Mouse (Mus musculus) urinary bladder, adult 2 months (tissue): ENCODE results near the gene Sh3pxd2b. TPM values are rescaled to one million over a fixed set of nuclear protein-coding genes. Genes with fewer than 3 reads are reported as not detected.

Experiments
- DNase-seq: peaks from one replicate; pipeline ENCODE4 v3.0.0; 2022; ENCODE audit warnings: low spot score
- polyA plus RNA-seq: library from polyadenylated mRNA; depleted of rRNA; stranded (reverse); fragments of >200 nt; gene quantifications from 2 replicates; pipeline ENCODE4 v1.2.3, GENCODE M21; 2012

Gene Sh3pxd2b
- polyA plus RNA-seq, 1 experiment: 10.0 TPM

GRCm38 (mm10) chr11:32340476-32341473 lies 6.8 kb upstream of the Sh3pxd2b start:
- DNase-seq: peak; percentile 25

- peak; percentile 31 for DNase-seq
Measured at GRCm38 (mm10) chr11:32342770-32343191, 4.8 kb upstream of the Sh3pxd2b start.

- DNase-seq: peak; percentile 10
Measured at GRCm38 (mm10) chr11:32343350-32343749, 4.3 kb upstream of the Sh3pxd2b start.

GRCm38 (mm10) chr11:32345504-32346297 lies 1.9 kb upstream of the Sh3pxd2b start:
- peak; percentile 17 for DNase-seq

DNA sequence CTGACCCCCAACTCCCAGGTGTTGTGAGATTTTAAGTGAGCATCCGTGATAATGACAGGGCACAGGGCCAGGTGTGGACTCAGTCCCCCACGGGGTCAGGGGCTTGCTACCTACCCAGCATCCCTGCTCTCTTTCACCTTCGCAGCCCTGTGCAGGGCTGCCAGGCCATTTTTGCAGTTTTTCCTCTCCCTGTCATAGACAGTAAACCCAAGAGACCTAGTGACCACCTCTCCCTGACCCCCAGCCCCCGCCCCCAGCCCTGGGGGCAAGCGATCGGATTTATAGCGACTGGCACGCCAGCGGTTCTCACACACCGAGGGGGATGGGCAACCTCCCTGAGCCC lies 385 bp upstream of the Sh3pxd2b start:
- DNase-seq: no peak

DNA sequence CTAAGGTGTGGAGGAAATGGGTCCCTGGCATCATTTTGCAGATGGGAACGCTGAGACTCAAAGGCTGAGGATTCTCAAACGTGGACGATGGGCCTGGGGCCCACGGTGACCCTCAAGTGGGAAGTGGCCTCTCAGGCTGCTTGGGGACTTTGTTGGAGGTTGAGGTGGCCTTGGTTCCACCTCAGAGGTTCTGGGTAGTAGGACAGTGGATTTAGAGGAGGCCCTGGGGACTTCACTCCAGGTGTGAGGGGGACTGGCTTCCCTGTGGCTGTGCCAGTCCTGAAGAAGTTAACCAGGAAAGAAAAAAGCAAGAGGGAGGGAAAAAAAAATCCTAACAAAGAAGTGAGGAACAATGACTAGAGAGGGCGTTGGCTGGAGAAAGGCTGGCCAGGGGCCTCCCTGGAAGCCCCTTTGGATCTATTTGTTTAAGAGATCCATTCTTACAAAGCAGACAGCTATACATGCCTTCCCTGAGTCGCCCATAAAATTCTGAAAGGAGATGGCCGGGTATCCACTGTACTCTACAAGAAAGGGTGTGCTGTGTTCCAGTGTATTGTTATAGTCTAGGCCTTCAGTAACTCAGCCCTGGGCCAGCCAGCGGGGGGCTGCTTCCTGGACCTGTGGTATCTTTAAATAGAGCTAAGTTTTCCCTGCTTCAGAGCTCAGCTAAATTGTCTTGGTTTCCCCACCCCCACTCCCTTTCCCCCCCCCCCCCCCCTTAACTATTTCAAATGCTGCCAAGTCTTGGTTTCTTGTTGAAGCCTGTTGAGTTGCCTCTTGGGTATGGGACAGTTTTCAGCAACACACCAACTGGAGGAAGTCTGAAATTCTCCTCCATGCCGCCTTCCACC lies 1.0 kb downstream of the Sh3pxd2b start:
- peak; percentile 19 for DNase-seq

DNA sequence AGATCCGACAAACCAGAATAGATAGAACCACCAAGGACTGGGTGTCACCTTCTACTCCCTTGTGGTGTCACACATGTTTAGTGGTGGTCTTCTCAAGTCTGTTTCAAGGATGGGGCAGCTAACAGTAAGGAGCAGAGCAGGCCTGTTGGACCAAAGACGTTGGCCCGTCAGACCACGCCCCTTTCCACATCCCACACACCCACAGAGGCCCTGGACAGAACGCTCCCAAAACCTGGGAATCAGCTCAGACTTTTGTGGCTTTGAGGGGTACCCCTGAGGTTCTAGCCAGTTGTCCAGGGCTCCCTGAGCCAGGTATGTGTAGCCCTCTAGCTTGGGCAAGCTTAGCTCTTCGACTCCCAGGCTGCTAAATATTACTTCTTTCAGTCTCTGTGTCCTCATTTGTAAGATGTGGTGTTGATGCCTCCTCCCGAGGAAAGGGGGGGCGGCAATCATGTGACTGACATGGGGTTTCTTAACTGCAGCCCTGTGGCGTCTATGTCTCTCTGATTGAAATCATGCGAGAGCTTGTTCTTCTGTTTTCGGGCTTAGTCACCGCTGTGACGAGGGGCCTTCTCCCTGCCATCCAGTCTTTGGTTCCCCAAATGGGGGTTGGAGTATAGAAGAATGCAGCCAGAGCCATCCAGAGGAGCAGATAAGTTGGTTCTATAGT lies 1.8 kb downstream of the Sh3pxd2b start:
- peak; percentile 23 for DNase-seq

DNA sequence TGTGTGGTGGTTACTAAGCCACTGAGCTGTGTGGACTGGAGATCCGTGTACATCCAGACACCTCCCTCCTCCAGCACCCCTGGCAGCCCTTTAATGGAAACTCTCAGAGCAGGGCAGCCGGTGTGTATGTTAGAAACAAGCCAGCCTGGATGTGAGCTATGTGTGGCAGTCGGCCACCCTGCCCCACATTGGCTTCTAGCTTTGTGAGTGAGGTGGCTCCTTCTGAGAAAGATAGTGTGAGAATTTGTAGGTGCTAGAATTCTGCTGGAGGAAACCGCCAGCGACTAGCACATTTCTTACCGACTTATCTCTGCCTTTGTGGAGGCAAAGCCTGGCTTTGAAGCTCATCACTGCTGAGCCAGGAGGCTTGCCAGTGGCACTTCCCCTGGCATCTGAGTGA lies 5.3 kb downstream of the Sh3pxd2b start:
- no peak for DNase-seq

GRCm38 (mm10) chr11:32355377-32355776 lies 7.8 kb downstream of the Sh3pxd2b start:
- no peak for DNase-seq

DNA sequence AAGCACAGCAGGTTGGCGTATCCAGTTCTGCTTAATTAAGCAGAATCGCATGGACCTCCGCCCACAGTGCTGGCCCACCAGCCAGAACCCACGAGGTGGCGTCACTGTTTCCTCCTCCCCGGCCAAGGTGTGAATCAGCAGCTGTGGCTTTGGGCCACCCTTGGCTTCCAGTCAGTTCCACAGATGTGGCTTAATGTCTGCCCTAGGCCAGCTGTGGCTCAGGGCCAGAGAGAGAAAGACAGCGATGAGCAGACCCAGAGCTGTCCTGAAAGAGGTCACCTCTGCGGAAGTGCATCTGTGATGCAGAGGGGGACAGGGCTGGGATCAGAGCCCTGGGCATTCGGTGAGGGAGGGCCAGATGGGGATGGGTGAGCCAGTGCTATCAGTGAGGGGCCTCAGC lies 10.1 kb downstream of the Sh3pxd2b start:
- DNase-seq: no peak

DNA sequence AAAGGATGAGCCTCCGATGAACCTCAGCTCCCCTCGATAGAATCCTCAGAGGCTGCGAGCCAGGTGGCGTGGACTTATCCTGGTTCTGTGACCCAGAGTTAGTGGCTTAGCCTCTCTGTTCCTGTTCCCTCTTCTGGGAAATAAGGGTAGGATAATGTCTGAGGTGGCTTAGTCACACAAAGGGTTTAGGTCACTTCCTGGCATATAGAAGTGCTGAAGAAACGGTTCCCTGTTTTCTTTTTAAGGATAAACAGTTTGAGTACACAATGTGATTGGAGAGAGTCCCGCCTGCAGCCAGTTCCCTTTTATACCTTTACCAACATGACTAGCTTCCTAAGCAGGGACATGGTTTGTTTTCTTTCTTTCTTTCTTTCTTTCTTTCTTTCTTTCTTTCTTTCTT lies 10.8 kb downstream of the Sh3pxd2b start:
- DNase-seq: no peak

GRCm38 (mm10) chr11:32359566-32359965 lies 11.9 kb downstream of the Sh3pxd2b start:
- DNase-seq: no peak

DNA sequence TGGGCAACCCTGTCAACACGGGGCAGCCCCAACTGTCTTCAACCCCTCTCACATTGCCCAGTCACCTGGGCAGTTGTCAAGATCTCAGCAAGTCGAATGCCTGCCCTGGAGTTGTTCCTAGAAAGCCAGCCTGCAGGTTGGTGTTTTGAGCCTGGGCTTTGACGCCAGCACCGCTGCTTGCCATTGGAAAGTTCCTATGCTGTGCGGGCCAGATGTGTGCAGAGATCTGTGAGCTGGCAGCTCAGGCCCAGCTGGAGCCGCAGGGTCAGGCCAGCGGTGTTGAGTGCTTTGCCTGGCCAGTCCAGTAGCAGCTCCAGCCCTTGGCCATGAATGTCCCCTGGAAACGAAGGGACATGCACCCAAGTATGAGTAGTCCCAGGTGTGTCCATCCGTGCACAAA lies 14.2 kb downstream of the Sh3pxd2b start:
- no peak for DNase-seq

- no peak for DNase-seq
Measured at GRCm38 (mm10) chr11:32363188-32363587, 15.6 kb downstream of the Sh3pxd2b start.

DNA sequence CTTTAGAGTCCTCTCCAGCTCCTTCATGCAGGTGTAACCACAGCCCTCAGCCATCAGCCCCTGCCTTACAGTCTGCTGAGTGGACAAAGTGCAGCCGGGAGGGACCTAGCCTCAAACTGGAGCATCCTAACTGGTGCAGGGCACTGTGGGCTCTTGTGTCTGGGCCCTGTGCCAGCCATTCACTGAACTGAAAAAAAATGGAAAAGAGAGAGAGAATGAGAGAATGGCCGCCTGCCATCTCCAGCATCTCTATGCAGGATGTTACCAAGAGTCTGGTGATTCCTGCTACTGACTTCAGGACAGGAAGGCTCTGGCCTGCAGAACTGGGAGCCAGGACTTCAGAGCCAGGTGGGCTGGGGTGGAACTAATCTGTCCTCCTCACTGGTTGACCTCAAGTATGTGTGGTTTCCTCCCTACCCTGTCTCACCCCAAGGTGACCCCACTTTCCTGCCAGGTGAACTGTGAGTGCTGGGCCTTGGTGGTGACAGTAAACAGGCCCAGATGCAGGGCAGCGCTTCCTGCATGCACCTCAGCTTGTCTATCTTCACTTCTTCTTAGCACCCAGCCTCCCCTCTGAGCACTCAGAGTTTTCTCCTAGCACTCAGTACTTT lies 16.1 kb downstream of the Sh3pxd2b start:
- DNase-seq: no peak

DNA sequence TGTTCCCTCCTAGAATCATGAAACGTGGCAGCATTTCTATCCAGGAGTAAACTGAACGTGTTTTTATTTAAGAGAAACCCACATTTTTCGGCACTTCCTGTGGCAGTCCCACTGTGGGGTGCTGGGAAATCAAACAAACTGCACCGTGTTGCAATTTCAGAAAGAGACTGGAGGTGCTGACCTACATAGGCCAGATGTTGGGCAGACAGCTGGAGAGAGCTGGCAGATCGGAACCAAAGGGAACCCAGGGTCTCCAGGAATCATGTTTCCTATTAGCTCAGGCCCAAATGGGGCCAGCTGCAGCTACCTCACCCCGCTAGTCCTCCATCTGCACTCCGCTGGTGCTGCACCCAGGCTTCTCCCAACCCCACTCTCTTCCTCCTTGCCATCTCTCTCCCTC lies 16.8 kb downstream of the Sh3pxd2b start:
- DNase-seq: no peak

DNA sequence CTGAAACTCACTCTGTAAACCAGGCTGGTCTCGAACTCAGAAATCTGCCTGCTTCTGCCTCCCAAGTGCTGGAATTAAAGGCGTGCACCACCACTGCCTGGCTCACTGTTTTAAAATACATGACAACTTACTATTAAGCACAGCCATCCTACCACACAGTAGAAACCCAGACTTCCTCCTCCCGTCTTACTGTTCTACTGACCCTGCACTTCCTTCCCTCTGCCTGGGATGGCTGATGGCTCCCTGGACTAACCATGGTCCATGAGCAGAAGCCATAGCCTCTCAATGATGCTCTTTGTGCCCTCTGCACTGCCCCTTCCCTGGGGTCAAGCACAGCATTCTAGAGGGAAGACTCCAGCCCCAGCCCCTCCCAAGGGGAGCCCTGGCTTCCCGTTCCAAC lies 17.9 kb downstream of the Sh3pxd2b start:
- no peak for DNase-seq

DNA sequence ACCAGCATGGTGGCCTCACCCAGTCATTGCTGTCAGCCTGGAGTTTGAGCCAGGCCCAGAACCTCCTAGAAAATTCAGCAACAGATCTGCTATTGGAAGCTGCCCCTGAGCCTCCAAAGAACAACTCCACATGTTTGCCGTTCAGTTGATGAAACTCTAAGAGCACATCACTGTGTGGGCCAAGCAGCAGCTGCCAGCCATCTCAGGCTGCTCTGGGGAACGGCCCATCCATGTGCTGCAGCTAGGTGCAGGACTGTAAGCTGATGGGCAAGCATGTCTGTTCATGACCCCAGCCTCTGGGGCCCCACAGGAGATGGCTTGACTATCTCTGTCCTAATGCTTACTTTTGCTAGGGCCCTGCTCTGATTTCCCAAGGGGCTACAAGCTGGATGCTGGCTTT lies 19.4 kb downstream of the Sh3pxd2b start:
- DNase-seq: no peak

- no peak for DNase-seq
Measured at GRCm38 (mm10) chr11:32368986-32369385, 21.4 kb downstream of the Sh3pxd2b start.

DNA sequence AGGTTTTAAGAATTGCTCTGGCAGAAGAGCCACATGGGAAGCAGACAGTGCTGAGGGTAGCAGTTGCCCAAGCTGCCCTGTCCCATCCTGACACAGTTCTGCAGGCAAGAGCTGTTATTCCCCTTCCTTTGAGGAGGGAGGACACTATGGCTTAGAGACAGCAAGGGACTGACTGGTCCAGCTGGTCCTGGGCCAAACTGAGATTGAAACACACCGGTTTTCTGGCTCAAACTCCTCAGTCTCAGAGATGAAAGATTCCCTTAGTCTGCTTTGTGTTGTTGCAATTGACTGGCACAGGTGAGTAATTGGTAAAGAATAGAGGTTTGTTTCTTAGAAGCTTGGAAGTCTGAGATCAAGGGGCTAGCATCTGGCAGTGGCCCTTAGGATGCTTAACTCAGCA lies 23.3 kb downstream of the Sh3pxd2b start:
- DNase-seq: no peak
